Mouse (Mus musculus) liver, adult 2 months (tissue): ENCODE data around the gene Lhx9. TPM values are rescaled to one million over a fixed set of nuclear protein-coding genes. Genes with fewer than 3 reads are reported as not detected.

Source experiments
- DNase-seq: peaks from one replicate; pipeline ENCODE4 v3.0.0-alpha.2; 2011; ENCODE audit warnings: low read depth, low spot score; ENCODE audit errors: extremely low read depth
- H3K27ac ChIP-seq: fragments of 200-500 bp; replicated peaks from 2 replicates; pipeline ENCODE4 v1.5.1; 2012; ENCODE audit warnings: low read depth, mild to moderate bottlenecking, control low read depth, inconsistent platforms, low read length; ENCODE audit not compliant: insufficient read depth
- H3K27me3 ChIP-seq: fragments of 200-500 bp; 2 replicates; pipeline ENCODE4 v1.6.1; 2012; ENCODE audit warnings: mild to moderate bottlenecking, moderate library complexity, low read length, inconsistent platforms; ENCODE audit not compliant: control insufficient read depth, insufficient read depth
- H3K36me3 ChIP-seq: fragments of 200-500 bp; 2 replicates; pipeline ENCODE4 v1.6.1; 2012; ENCODE audit warnings: low read length, inconsistent platforms; ENCODE audit not compliant: control insufficient read depth, insufficient read depth
- H3K4me1 ChIP-seq: fragments of 200-500 bp; 2 replicates; pipeline ENCODE4 v1.6.1; 2011; ENCODE audit warnings: low read length; ENCODE audit not compliant: control insufficient read depth, insufficient read depth
- H3K4me3 ChIP-seq: fragments of 200-500 bp; 2 replicates; pipeline ENCODE4 v1.5.1; 2011; ENCODE audit warnings: low read depth, mild to moderate bottlenecking, control low read depth, low read length, moderate library complexity; ENCODE audit not compliant: insufficient read depth
- H3K79me2 ChIP-seq: fragments of 200-500 bp; 2 replicates; pipeline ENCODE4 v1.6.1; 2012; ENCODE audit warnings: inconsistent platforms, mild to moderate bottlenecking, low read length, moderate library complexity; ENCODE audit not compliant: control insufficient read depth, insufficient read depth
- H3K9ac ChIP-seq: fragments of 200-500 bp; 2 replicates; pipeline ENCODE4 v1.6.1; 2012; ENCODE audit warnings: low read depth, mild to moderate bottlenecking, control low read depth, inconsistent platforms, low read length
- CTCF ChIP-seq: fragments of 200-500 bp; IDR thresholded peaks from 2 replicates; pipeline ENCODE4 v1.5.1; 2011; ENCODE audit warnings: low read depth, low read length, control low read depth
- POLR2A ChIP-seq: fragments of 200-500 bp; IDR thresholded peaks from 2 replicates; pipeline ENCODE4 v1.6.1; 2011; ENCODE audit warnings: low read length, control low read depth; ENCODE audit not compliant: insufficient read depth; ENCODE audit errors: extremely low read depth
- WGBS: fragments of 180-500 bp; shearing (Covaris S2); methylation state at CpG from one replicate; pipeline ENCODE4 v1.1.7; 2018; 5-methylcytosine and 5-hydroxymethylcytosine counted together
- polyA plus RNA-seq: library from polyadenylated mRNA; depleted of rRNA; stranded (reverse); fragments of >200 nt; gene quantifications from 2 replicates; pipeline ENCODE4 v1.2.3, GENCODE M21; 2012
- total RNA-seq: library from RNA; depleted of rRNA; stranded (reverse); fragments of >200 nt; gene quantifications from 2 replicates; pipeline ENCODE4 v1.2.3, GENCODE M21; 2014

Gene Lhx9
- total and polyA plus RNA-seq, 2 experiments, result 0.01 TPM; not detected in 1

- TF ChIP-seq POLR2A (no peak), CTCF (no peak)
- H3K4me3 ChIP-seq, result no peak overlapping the region
- H3K79me2 ChIP-seq, result no peaks in the 10 kb centered on the region
- H3K4me1 ChIP-seq, result peaks cover 5% of the 10 kb centered on the region
- H3K9ac ChIP-seq, result no peak overlapping the region
- H3K27ac ChIP-seq, result no peak overlapping the region
- H3K27me3 ChIP-seq, result peaks cover 64% of the 10 kb centered on the region
- H3K36me3 ChIP-seq, result no peaks in the 10 kb centered on the region
- DNase-seq, result no peak
- 2% methylated on average over 54 of the region's 54 CpGs for WGBS
Observed at GRCm38 (mm10) chr1:138841306-138842095, 6.9 kb downstream of the Lhx9 start.

- H3K4me1 ChIP-seq, result peaks cover 5% of the 10 kb centered on the region
- peaks cover 59% of the 10 kb centered on the region for H3K27me3 ChIP-seq
- no peaks in the 10 kb centered on the region for H3K79me2 ChIP-seq
- WGBS, result 12% methylated on average over 25 of the region's 25 CpGs
- H3K36me3 ChIP-seq, result no peaks in the 10 kb centered on the region
- H3K9ac ChIP-seq, result no peak overlapping the region
- no peak overlapping the region for H3K27ac ChIP-seq
- TF ChIP-seq POLR2A (no peak), CTCF (no peak)
- DNase-seq, result no peak
- H3K4me3 ChIP-seq, result no peak overlapping the region
Observed at GRCm38 (mm10) chr1:138840440-138841305, 7.7 kb downstream of the Lhx9 start.

GRCm38 (mm10) chr1:138839809-138840430 lies 8.5 kb downstream of the Lhx9 start:
- DNase-seq, result no peak
- Histone ChIP-seq H3K79me2 (no peaks in the 10 kb centered on the region), H3K27me3 (peaks cover 58% of the 10 kb centered on the region), H3K4me1 (peaks cover 5% of the 10 kb centered on the region), H3K9ac (no peak overlapping the region), H3K36me3 (no peaks in the 10 kb centered on the region), H3K27ac (no peak overlapping the region), H3K4me3 (no peak overlapping the region)
- 9% methylated on average over 16 of the region's 16 CpGs for WGBS
- TF ChIP-seq CTCF (no peak), POLR2A (no peak)

GRCm38 (mm10) chr1:138839291-138839690 lies 9.1 kb downstream of the Lhx9 start:
- 22% methylated on average over 2 of the region's 2 CpGs for WGBS

GRCm38 (mm10) chr1:138837786-138838743 lies 10.3 kb downstream of the Lhx9 start:
- WGBS, result 16% methylated on average over 27 of the region's 27 CpGs
- Histone ChIP-seq H3K27ac (no peak overlapping the region), H3K36me3 (no peaks in the 10 kb centered on the region), H3K9ac (no peak overlapping the region), H3K27me3 (peaks cover 47% of the 10 kb centered on the region), H3K79me2 (no peaks in the 10 kb centered on the region), H3K4me3 (no peak overlapping the region), H3K4me1 (peaks cover 4% of the 10 kb centered on the region)
- no peak for TF ChIP-seq POLR2A
- TF ChIP-seq CTCF, result no peak
- no peak for DNase-seq

More at GRCm38 (mm10) chr1:138839291-138839690, 9.1 kb downstream of the Lhx9 start:
- Histone ChIP-seq H3K9ac (no peak overlapping the region), H3K27me3 (peaks cover 58% of the 10 kb centered on the region), H3K4me1 (peaks cover 5% of the 10 kb centered on the region), H3K36me3 (no peaks in the 10 kb centered on the region), H3K79me2 (no peaks in the 10 kb centered on the region), H3K4me3 (no peak overlapping the region), H3K27ac (no peak overlapping the region)
- no peak for DNase-seq
- TF ChIP-seq POLR2A (no peak), CTCF (no peak)
